Mouse (Mus musculus): ENCODE measurements around the gene Mfsd2b. TPM values are rescaled to one million over a fixed set of nuclear protein-coding genes. Genes with fewer than 3 reads are reported as not detected.
"Not testable (repeated sequence)": the region's sequence is repeated elsewhere in the genome, so short reads cannot be mapped to it uniquely, and the experiment has no call there.

Mfsd2b gene
- polyA plus RNA-seq (2012; ENCODE audit: insufficient read depth, low replicate concordance), result 312 and 347 TPM in 2 replicates

DNA sequence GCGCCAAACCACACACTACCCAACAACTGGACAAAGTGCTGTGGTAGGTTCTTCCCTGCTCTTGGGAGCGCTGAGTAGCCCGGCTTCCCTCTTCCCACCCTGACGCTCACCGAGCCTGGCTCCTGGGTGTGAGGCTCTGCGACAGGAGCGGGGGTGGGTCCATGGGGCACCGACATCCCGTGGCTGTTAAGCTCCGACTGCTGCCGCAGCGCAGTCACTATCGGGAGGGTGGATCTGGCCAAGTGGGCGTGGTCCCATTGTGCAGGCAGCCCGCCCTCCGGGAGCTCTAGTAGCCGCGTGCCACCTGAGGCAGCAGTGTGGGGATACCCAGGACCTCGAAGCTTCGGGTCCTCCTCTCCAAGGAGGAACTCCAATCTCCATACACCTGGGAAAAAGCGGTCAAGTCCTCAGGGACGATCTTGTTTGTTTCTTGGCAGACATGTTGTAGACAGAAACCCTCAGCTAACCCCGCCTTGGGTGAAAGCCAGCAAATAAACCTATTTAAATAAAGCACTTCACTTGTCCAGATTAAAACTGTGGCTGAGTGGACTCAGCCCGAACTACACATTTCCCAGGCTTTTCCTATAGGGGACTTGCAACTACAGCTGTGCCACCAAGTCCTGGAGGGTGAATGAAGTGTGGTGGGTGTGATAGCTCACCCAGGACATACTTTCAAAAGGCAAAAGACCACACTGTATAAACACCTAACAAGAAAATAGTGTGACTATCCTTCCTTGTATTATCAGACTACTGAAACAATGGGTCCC is at the start of gene Mfsd2b:
Gene Mfsd2b (minus strand): TSS at position 199 of the 767 bp plus-strand sequence.
- peaks cover 98% of the 10 kb centered on the region for H3K4me1 ChIP-seq
- peak within 1 kb of the TSS; percentile 96 for H3K4me3 ChIP-seq (replicated peaks)
- no peaks in the 10 kb centered on the region for H3K27me3 ChIP-seq (replicated peaks)
- H3K9me3 ChIP-seq, result no peaks in the 10 kb centered on the region
- H3K36me3 ChIP-seq (replicated peaks; ENCODE audit: low read length), result peaks cover 58% of the 10 kb centered on the region
- TF ChIP-seq GATA1 (IDR thresholded peaks at IDR 0.05; ENCODE audit: borderline replicate concordance, low read length), result peak; percentile 97
- TF ChIP-seq FLI1 (IDR thresholded peaks at IDR 0.05; ENCODE audit: low read length), result no peak

DNA sequence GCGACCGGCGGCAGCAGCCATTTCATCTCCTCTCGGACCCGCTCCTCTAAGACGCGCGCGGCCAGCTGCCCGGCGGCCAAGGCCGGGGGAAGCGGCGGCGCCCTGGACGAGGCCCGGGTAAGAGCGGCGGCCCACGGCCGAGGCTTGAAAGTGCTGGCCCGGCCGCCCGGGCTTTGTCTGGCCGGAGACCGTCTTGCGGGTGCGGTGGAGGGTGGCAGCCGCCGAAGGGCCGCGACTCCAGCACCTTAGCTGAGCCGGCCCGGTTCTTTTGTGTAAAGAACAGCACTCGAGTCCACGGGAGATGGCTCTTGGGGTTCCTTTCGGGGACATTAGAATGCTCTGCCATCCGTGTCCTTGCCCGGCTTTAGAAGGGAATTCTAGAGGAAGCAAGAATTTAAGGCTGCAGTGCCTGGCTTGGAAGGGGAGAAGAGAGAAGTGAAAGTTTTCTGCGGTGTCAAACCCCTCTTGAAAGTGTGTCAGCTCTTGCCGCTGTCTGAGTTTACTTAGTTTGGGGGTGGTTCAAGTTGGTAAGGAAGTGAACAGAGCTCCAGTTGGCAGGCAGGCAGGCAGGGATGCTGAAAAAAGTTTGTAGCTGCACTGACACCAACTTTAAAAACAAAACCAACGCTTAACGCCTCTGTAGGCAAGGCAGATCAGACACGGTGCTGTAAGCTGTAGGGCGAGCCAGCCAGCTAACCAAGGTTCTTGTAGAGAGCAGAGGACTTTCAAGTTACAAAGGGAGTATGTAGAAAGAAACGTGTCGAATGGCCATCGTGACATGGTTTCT is 43.8 kb upstream of the Mfsd2b start:
- Histone ChIP-seq H3K4me1 (peaks cover 40% of the 10 kb centered on the region), H3K4me3 (replicated peaks) (peak overlapping the region; percentile 98), H3K27me3 (replicated peaks) (no peaks in the 10 kb centered on the region), H3K36me3 (replicated peaks; ENCODE audit: low read length) (no peaks in the 10 kb centered on the region), H3K9me3 (no peaks in the 10 kb centered on the region)
- TF ChIP-seq FLI1 (IDR thresholded peaks at IDR 0.05; ENCODE audit: low read length) (no peak), GATA1 (IDR thresholded peaks at IDR 0.05; ENCODE audit: borderline replicate concordance, low read length) (no peak)

DNA sequence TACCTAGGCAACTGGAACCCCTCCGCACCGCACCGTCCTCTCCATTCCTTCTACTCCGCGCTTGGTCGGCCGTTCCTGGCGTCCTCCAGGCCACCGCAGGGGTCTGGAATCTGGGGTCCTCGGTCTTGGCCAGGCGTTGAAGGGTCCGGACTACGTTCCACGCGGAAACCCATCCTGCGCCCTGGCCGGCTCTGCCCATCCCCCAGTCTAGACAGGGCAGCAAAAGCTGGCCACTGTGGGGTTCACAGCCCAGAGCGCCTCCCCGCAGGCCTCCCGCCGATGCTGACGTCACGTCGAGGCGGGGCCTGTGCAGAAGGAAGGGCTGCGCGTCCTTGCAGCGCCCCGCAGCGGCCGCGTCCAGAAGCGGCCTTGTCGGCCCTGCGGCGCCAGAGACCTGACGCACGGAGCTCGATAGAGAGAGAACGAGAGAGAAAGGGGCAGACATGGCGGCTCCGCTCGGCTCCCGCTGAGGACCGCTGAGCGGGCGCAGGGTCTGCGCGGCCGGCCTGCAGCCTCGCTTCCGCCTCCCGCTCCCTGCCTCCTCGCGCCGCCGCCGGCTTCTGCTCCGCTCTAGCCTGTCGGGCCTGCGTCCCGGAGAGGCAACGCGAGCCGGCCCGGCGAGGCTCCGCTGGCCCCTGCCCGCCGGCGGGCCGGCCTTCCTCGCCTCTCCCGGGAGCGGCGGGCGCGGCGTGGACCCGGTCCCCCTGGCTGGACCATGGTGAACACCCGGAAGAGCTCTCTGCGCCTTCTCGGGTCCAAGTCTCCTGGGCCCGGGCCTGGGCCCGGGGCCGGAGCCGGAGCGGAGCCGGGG is 43.0 kb upstream of the Mfsd2b start, which contains the start of gene Atad2b:
Gene Atad2b (plus strand): TSS at position 360 of the 811 bp plus-strand sequence.
- TF ChIP-seq GATA1 (IDR thresholded peaks at IDR 0.05; ENCODE audit: borderline replicate concordance, low read length), result no peak
- TF ChIP-seq FLI1 (IDR thresholded peaks at IDR 0.05; ENCODE audit: low read length), result no peak
- H3K27me3 ChIP-seq (replicated peaks), result no peaks in the 10 kb centered on the region
- peaks cover 32% of the 10 kb centered on the region for H3K4me1 ChIP-seq
- no peaks in the 10 kb centered on the region for H3K9me3 ChIP-seq
- peak within 1 kb of the TSS; percentile 98 for H3K4me3 ChIP-seq (replicated peaks)
- H3K36me3 ChIP-seq (replicated peaks; ENCODE audit: low read length), result no peaks in the 10 kb centered on the region

DNA sequence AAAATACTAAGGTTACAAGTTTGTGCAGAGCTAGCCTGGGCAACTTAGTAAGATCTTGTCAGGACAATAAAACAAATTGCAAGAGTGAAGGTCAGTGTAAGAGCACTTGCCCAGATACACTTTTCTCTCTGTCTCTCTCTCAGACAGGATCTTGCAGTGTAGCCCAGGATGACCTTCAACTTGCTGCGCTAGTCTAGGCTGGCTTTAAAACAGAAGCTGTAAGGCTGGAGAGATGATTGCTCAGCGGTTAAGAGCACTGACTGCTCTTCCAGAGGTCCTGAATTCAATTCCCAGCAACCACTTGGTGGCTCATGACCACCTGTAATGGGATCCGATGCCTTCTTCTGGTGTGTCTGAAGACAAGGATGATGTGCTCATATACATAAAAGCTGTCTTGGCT is 40.8 kb upstream of the Mfsd2b start:
- Histone ChIP-seq H3K4me1 (peaks cover 21% of the 10 kb centered on the region), H3K36me3 (replicated peaks; ENCODE audit: low read length) (peaks cover 2% of the 10 kb centered on the region), H3K9me3 (no peaks in the 10 kb centered on the region), H3K4me3 (replicated peaks) (no peak overlapping the region), H3K27me3 (replicated peaks) (no peaks in the 10 kb centered on the region)
- TF ChIP-seq GATA1 (IDR thresholded peaks at IDR 0.05; ENCODE audit: borderline replicate concordance, low read length) (no peak), FLI1 (IDR thresholded peaks at IDR 0.05; ENCODE audit: low read length) (no peak)

- Histone ChIP-seq H3K4me1 (peaks cover 17% of the 10 kb centered on the region), H3K27me3 (replicated peaks) (no peaks in the 10 kb centered on the region), H3K9me3 (no peaks in the 10 kb centered on the region), H3K4me3 (replicated peaks) (no peak overlapping the region), H3K36me3 (replicated peaks; ENCODE audit: low read length) (peaks cover 2% of the 10 kb centered on the region)
- TF ChIP-seq FLI1 (IDR thresholded peaks at IDR 0.05; ENCODE audit: low read length), result no peak
- TF ChIP-seq GATA1 (IDR thresholded peaks at IDR 0.05; ENCODE audit: borderline replicate concordance, low read length), result no peak
Measured at GRCm38 (mm10) chr12:4914441-4914840, 40.3 kb upstream of the Mfsd2b start.

DNA sequence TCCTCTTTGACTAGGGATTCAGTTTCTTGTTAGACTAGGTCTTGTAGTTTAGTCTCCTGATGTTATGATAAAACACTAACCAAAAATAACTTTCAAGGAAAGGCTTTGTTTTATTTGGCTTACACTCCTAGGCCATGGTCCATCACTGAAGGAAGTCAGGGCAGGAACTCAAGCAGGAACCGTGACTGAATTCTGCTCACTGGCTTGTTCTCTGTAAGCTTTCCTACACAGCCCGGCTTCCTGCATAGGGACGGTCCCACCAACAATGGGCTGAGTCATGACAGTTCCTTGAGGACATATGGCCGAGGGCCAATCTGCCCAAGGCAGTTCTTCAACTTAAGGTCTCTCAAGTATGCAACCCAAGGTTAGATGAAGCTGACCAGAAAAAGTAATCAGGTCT is 37.6 kb upstream of the Mfsd2b start:
- no peak overlapping the region for H3K4me3 ChIP-seq (replicated peaks)
- peaks cover 17% of the 10 kb centered on the region for H3K4me1 ChIP-seq
- TF ChIP-seq FLI1 (IDR thresholded peaks at IDR 0.05; ENCODE audit: low read length), result no peak
- TF ChIP-seq GATA1 (IDR thresholded peaks at IDR 0.05; ENCODE audit: borderline replicate concordance, low read length), result no peak
- no peaks in the 10 kb centered on the region for H3K27me3 ChIP-seq (replicated peaks)
- H3K36me3 ChIP-seq (replicated peaks; ENCODE audit: low read length), result peaks cover 2% of the 10 kb centered on the region
- H3K9me3 ChIP-seq, result no peaks in the 10 kb centered on the region

- not testable (repeated sequence) for H3K4me3 ChIP-seq (replicated peaks); H3K9me3 ChIP-seq; H3K36me3 ChIP-seq (replicated peaks; ENCODE audit: low read length); H3K27me3 ChIP-seq (replicated peaks)
- H3K4me1 ChIP-seq, result peaks cover 22% of the 10 kb centered on the region
Measured at GRCm38 (mm10) chr12:4910496-4910895, 36.3 kb upstream of the Mfsd2b start.

GRCm38 (mm10) chr12:4908391-4908790 is 34.2 kb upstream of the Mfsd2b start:
- Histone ChIP-seq H3K4me3 (replicated peaks) (peak overlapping the region; percentile 95), H3K36me3 (replicated peaks; ENCODE audit: low read length) (peaks cover 19% of the 10 kb centered on the region), H3K4me1 (peaks cover 39% of the 10 kb centered on the region), H3K27me3 (replicated peaks) (no peaks in the 10 kb centered on the region), H3K9me3 (no peaks in the 10 kb centered on the region)
- TF ChIP-seq FLI1 (IDR thresholded peaks at IDR 0.05; ENCODE audit: low read length) (no peak), GATA1 (IDR thresholded peaks at IDR 0.05; ENCODE audit: borderline replicate concordance, low read length) (no peak)
